Mouse (Mus musculus) liver, postnatal 0 days (tissue): ENCODE measurements around the gene Ssc4d.

Source experiments
- CTCF ChIP-seq: sonication (generic); IDR thresholded peaks from 2 replicates; pipeline ENCODE4 v1.5.1; 2016; ENCODE audit warnings: antibody characterized with exemption, low read depth
- EP300 ChIP-seq: IDR thresholded peaks from 2 replicates; pipeline ENCODE4 v1.6.1; 2016; ENCODE audit warnings: antibody characterized with exemption, low read depth, mild to moderate bottlenecking

DNA sequence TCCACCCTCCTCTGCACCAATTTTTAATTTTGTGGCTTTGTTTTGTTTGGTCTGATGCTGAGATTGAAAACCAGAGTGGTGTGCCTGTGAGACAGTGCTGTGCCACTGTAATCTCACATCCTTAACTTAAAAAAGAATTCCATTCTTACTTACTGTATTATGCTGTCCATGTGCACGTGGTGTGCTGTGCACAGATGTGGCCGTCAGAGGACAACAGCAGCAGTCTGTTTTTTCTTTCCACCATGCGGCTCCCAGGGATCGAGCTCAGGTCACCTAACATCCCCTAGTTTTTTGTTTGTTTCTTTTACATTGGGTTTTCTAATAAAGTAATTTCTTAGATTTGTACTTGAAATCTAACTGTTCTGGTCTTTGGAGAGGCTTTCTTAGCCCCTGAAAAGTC, 30.2 kb upstream of the Ssc4d start:
- TF ChIP-seq CTCF (no peak), EP300 (no peak)
